Mouse (Mus musculus) ES-E14 (cell line): ENCODE data around the gene Mymx.

ENCODE experiments used
- CHD2 ChIP-seq: IDR thresholded peaks from 2 replicates; pipeline ENCODE4 v1.6.1; 2014; ENCODE audit warnings: mild to moderate bottlenecking, low read depth, low read length, inconsistent platforms
- HCFC1 ChIP-seq: IDR thresholded peaks from 2 replicates; pipeline ENCODE4 v1.6.1; 2012; ENCODE audit warnings: low read length, inconsistent platforms, borderline replicate concordance; ENCODE audit not compliant: insufficient read depth
- MAFK ChIP-seq: IDR thresholded peaks from 2 replicates; pipeline ENCODE4 v1.6.1; 2014; ENCODE audit warnings: mild to moderate bottlenecking, low read depth, low read length, inconsistent platforms; ENCODE audit not compliant: insufficient read depth
- ZC3H11A ChIP-seq: IDR thresholded peaks from 2 replicates; pipeline ENCODE4 v1.6.1; 2012; ENCODE audit warnings: low read depth, mild to moderate bottlenecking, inconsistent platforms, low read length, borderline replicate concordance
- ZNF384 ChIP-seq: IDR thresholded peaks from 2 replicates; pipeline ENCODE4 v1.6.1; 2012; ENCODE audit warnings: low read depth, low read length, inconsistent platforms

DNA sequence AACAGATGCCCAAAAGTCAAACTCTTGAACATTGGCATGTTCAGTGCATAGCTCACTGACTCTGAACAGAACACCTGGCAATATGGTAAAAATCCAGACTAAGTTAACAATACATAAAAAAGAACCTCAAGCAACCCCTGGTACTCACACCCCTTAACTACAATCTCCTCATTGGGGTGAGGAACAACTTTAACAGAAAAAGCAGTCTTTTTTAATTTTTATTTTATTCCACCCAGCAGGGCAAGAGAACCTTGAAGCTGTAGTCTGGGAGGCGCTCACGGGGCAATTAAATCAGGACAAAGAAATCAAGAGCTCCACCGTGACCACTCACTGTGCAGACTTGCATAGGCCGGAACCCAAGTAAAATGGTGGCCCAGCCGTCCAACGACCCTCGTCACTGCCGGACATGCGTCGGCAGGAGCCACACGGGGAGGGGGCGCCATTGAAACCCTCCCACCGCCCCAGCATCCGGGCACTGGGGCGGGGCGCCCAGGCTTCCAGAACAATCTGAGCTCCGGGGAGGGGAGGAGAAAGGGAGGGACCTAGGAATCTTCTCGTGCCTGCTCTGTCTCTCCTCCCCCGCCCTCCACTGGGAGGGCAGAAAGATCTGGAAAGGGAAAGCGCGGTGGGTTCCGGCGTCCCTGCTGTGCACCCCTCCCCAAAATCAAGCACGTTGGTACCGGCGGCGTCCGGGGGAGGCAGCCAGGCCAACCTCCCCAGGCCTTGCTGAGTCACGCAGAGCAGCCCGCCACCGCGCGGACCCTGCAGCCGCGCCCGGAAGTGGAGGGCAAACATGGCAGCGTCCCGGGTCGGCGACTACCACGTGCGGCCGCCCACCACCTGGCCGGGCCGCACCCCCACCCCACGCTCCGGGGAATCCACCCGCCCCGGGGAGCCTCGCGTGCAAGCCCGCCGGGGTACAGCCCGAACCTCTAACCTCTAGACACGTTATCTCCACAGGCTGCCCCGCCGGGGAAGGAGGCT lies 29.5 kb downstream of the Mymx start:
- no peak; the same call in 1 of the 2 replicates for TF ChIP-seq CHD2
- TF ChIP-seq ZC3H11A: no peak
- TF ChIP-seq MAFK: peak; percentile 70
- TF ChIP-seq HCFC1: no peak
- TF ChIP-seq ZNF384: no peak
